Mouse (Mus musculus) common myeloid progenitor, adult 5-6 weeks (primary cell): ENCODE data around the gene Kifc5b. TPM values are rescaled to one million over a fixed set of nuclear protein-coding genes. Genes with fewer than 3 reads are reported as not detected.
"Not testable (repeated sequence)": the region's sequence is repeated elsewhere in the genome, so short reads cannot be mapped to it uniquely, and the experiment has no call there.

ENCODE experiments used
- ATAC-seq: replicated peaks from 2 replicates; pipeline ENCODE4 v1.8.0; 2016; ENCODE audit warnings: low read depth, mild to moderate bottlenecking, moderate TSS enrichment, inconsistent platforms; ENCODE audit not compliant: poor library complexity, severe bottlenecking
- total RNA-seq: library from RNA; stranded (forward); fragments of 200-1000, 187-1606 nt; gene quantifications from 2 replicates; pipeline ENCODE4 v1.2.3, GENCODE M21; 2017

The Kifc5b gene
- total RNA-seq, 1 experiment from 2014 or later = 11.9 TPM

GRCm38 (mm10) chr17:26917560-26917959 lies 669 bp downstream of the Kifc5b start:
- ATAC-seq = not testable (repeated sequence)

GRCm38 (mm10) chr17:26918343-26918742 lies 1.5 kb downstream of the Kifc5b start:
- ATAC-seq = no peak

- ATAC-seq = not testable (repeated sequence)
Observed at GRCm38 (mm10) chr17:26919516-26919915, 2.6 kb downstream of the Kifc5b start.

GRCm38 (mm10) chr17:26922368-26922767 lies 5.5 kb downstream of the Kifc5b start:
- ATAC-seq = not testable (repeated sequence)

- not testable (repeated sequence) for ATAC-seq
Observed at GRCm38 (mm10) chr17:26925414-26925813, 8.5 kb downstream of the Kifc5b start.

- ATAC-seq = 0 out of 2 replicates have a peak, but pooled peaks have one; percentile 42
Observed at GRCm38 (mm10) chr17:26931795-26932194, 14.9 kb downstream of the Kifc5b start.

GRCm38 (mm10) chr17:26932839-26933398 lies 16.0 kb downstream of the Kifc5b start, which contains the start of gene Phf1:
TSS of gene Phf1 (plus strand) at chr17:26933052.
- peak; percentile 88 for ATAC-seq

- no peak for ATAC-seq
Observed at GRCm38 (mm10) chr17:26933419-26933818, 16.5 kb downstream of the Kifc5b start.

GRCm38 (mm10) chr17:26933885-26934827 lies 17.3 kb downstream of the Kifc5b start:
- no peak for ATAC-seq

- no peak for ATAC-seq
Observed at GRCm38 (mm10) chr17:26935027-26935426, 18.1 kb downstream of the Kifc5b start.

- ATAC-seq = no peak
Observed at GRCm38 (mm10) chr17:26936453-26936852, 19.6 kb downstream of the Kifc5b start.

- no peak for ATAC-seq
Observed at GRCm38 (mm10) chr17:26936921-26937695, 20.2 kb downstream of the Kifc5b start.

GRCm38 (mm10) chr17:26937883-26938695 lies 21.2 kb downstream of the Kifc5b start:
- ATAC-seq = no peak

- no peak for ATAC-seq
Observed at GRCm38 (mm10) chr17:26938731-26939130, 21.8 kb downstream of the Kifc5b start.

GRCm38 (mm10) chr17:26939178-26939972 lies 22.5 kb downstream of the Kifc5b start, which contains the start of gene Cuta:
TSS of gene Cuta (minus strand) at chr17:26939569.
- peak; percentile 88 for ATAC-seq

- ATAC-seq = no peak
Observed at GRCm38 (mm10) chr17:26939973-26940300, 23.0 kb downstream of the Kifc5b start.

- no peak for ATAC-seq
Observed at GRCm38 (mm10) chr17:26941031-26941789, 24.3 kb downstream of the Kifc5b start, which contains the start of gene Syngap1. TSS of gene Syngap1 (plus strand) at chr17:26941253.
